Mouse (Mus musculus): ENCODE measurements at regions not wholly inside any gene's neighbourhood (a gene's known extent, or its start where the extent isn't known, plus 50 kb on each side); places are given as distances from the start of the nearest gene placed in this dataset.

DNA sequence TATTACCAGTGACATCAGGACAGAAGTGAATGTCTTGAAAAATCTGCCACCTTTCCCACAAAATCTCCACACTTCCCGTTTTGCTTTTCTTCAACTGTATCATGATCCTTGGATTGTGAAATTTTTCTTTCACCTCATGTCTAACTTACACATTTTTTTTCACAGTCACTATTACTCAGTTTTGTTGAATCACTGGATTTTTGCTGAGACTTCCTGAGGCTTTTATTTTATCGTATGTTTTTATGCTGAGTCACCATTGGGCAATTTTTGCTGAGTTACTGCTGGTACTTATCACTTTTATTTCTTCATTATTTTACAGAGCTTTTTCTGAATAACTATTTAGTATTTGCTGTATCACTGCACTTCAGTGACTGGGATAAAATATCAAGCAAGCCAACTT, 570.3 kb downstream of the Utrn start:
- no peak for TF ChIP-seq CTCF (IDR thresholded peaks at IDR 0.05; ENCODE audit: low read depth, low read length)
- TF ChIP-seq POLR2A (IDR thresholded peaks at IDR 0.05; ENCODE audit: extremely low read depth, insufficient read depth, low read length), result no peak
